Mouse (Mus musculus): ENCODE results near the gene Fbxl16.
A peak's percentile ranks its signal among the peaks of the same experiment; 100 is the strongest.
"Not testable (repeated sequence)": the region's sequence is repeated elsewhere in the genome, so short reads cannot be mapped to it uniquely, and the experiment has no call there.

Fbxl16 gene

GRCm38 (mm10) chr17:25796211-25796771 is 12.6 kb upstream of the Fbxl16 start:
- no peak for DNase-seq

- peak; percentile 84 to 87 for DNase-seq
Measured at GRCm38 (mm10) chr17:25796951-25797369, 11.9 kb upstream of the Fbxl16 start, which contains the start of gene Metrn. TSS of gene Metrn (minus strand) at chr17:25797136.

- peak in 1 of 2 experiments; percentile 56 for DNase-seq
Measured at GRCm38 (mm10) chr17:25801029-25801428, 7.9 kb upstream of the Fbxl16 start.

- DNase-seq, result no peak
Measured at GRCm38 (mm10) chr17:25802825-25803517, 5.9 kb upstream of the Fbxl16 start.

- DNase-seq, result no peak
Measured at GRCm38 (mm10) chr17:25806507-25806906, 2.4 kb upstream of the Fbxl16 start.

- DNase-seq, result not testable (repeated sequence)
Measured at GRCm38 (mm10) chr17:25807452-25807851, 1.4 kb upstream of the Fbxl16 start.

GRCm38 (mm10) chr17:25808028-25808427 is 857 bp upstream of the Fbxl16 start:
- DNase-seq, result no peak

GRCm38 (mm10) chr17:25809606-25810340 is 888 bp downstream of the Fbxl16 start:
- no peak for DNase-seq

GRCm38 (mm10) chr17:25810890-25811289 is 2.0 kb downstream of the Fbxl16 start:
- no peak for DNase-seq

GRCm38 (mm10) chr17:25813471-25813870 is 4.6 kb downstream of the Fbxl16 start:
- no peak for DNase-seq

GRCm38 (mm10) chr17:25817662-25818061 is 8.8 kb downstream of the Fbxl16 start:
- no peak for DNase-seq

GRCm38 (mm10) chr17:25818851-25819780 is 10.2 kb downstream of the Fbxl16 start:
- no peak for DNase-seq

- DNase-seq, result peak in 1 of 2 experiments; percentile 69
Measured at GRCm38 (mm10) chr17:25823452-25823851, 14.6 kb downstream of the Fbxl16 start, which contains the start of gene Wdr24. TSS of gene Wdr24 (plus strand) at chr17:25823627.

- DNase-seq, result peak in 1 of 2 experiments; percentile 5
Measured at GRCm38 (mm10) chr17:25824362-25825142, 15.7 kb downstream of the Fbxl16 start.

- no peak for DNase-seq
Measured at GRCm38 (mm10) chr17:25825311-25825710, 16.4 kb downstream of the Fbxl16 start.

- peak in 1 of 2 experiments; percentile 4 for DNase-seq
Measured at GRCm38 (mm10) chr17:25825984-25826570, 17.2 kb downstream of the Fbxl16 start.

- no peak for DNase-seq
Measured at GRCm38 (mm10) chr17:25827011-25827410, 18.1 kb downstream of the Fbxl16 start.

- peak in 1 of 2 experiments; percentile 12 for DNase-seq
Measured at GRCm38 (mm10) chr17:25827546-25828222, 18.8 kb downstream of the Fbxl16 start.

GRCm38 (mm10) chr17:25828223-25828594 is 19.3 kb downstream of the Fbxl16 start:
- DNase-seq, result no peak

- peak; percentile 52 to 70 for DNase-seq
Measured at GRCm38 (mm10) chr17:25828712-25829557, 20.1 kb downstream of the Fbxl16 start, which contains the start of gene Jmjd8. TSS of gene Jmjd8 (plus strand) at chr17:25828867.

Data from thymus, adult 18-20 months (tissue).